Mouse (Mus musculus) liver, embryonic 13.5 days (tissue): ENCODE results near the gene Alg5. TPM values are rescaled to one million over a fixed set of nuclear protein-coding genes. Genes with fewer than 3 reads are reported as not detected.

Source experiments
- ATAC-seq: fragments of 200-750 bp; cut with Nextera tagmentation; 2 replicates; pipeline ENCODE4 v1.8.0; 2017; ENCODE audit warnings: low read depth, mild to moderate bottlenecking, moderate number of reproducible peaks, moderate library complexity
- DNase-seq: peaks from one replicate; pipeline ENCODE4 v3.0.0; 2022
- H3K27ac ChIP-seq: fragments of 300-500 bp; sonication (generic); 2 replicates; pipeline ENCODE4 v1.5.1; 2015; ENCODE audit warnings: moderate library complexity, mild to moderate bottlenecking, inconsistent platforms
- H3K27me3 ChIP-seq: fragments of 300-500 bp; sonication (generic); 2 replicates; pipeline ENCODE4 v1.6.1; 2015; ENCODE audit warnings: mild to moderate bottlenecking, inconsistent platforms
- H3K36me3 ChIP-seq: fragments of 300-500 bp; sonication (generic); 2 replicates; pipeline ENCODE4 v1.6.1; 2015; ENCODE audit warnings: mild to moderate bottlenecking, inconsistent platforms
- H3K4me1 ChIP-seq: fragments of 300-500 bp; sonication (generic); replicated peaks from 2 replicates; pipeline ENCODE4 v1.6.1; 2015; ENCODE audit warnings: inconsistent platforms
- H3K4me2 ChIP-seq: fragments of 300-500 bp; sonication (generic); 2 replicates; pipeline ENCODE4 v1.6.1; 2015; ENCODE audit warnings: inconsistent platforms, mild to moderate bottlenecking, moderate library complexity
- H3K4me3 ChIP-seq: fragments of 300-500 bp; sonication (generic); replicated peaks from 2 replicates; pipeline ENCODE4 v1.5.1; 2015; ENCODE audit warnings: mild to moderate bottlenecking, inconsistent platforms
- H3K9ac ChIP-seq: fragments of 300-500 bp; sonication (generic); 2 replicates; pipeline ENCODE4 v1.6.1; 2015; ENCODE audit warnings: mild to moderate bottlenecking, inconsistent platforms
- H3K9me3 ChIP-seq: fragments of 300-500 bp; sonication (generic); replicated peaks from 2 replicates; pipeline ENCODE4 v1.6.1; 2016; ENCODE audit warnings: inconsistent platforms
- WGBS: fragments of 180-500 bp; shearing (Covaris S2); methylation state at CpG from one replicate; pipeline ENCODE4 v1.1.7; 2015; ENCODE audit not compliant: insufficient replicate concordance; 5-methylcytosine and 5-hydroxymethylcytosine counted together
- polyA plus RNA-seq: library from polyadenylated mRNA; unstranded; fragments of >200 nt; fragmentation: Nextera tagmentation; extraction: Ambion mirVana; gene quantifications from 2 replicates; pipeline ENCODE4 v1.2.1, GENCODE M21; 2015

Gene Alg5
- polyA plus RNA-seq, 1 experiment from 2014 or later = 29.8 TPM

DNA sequence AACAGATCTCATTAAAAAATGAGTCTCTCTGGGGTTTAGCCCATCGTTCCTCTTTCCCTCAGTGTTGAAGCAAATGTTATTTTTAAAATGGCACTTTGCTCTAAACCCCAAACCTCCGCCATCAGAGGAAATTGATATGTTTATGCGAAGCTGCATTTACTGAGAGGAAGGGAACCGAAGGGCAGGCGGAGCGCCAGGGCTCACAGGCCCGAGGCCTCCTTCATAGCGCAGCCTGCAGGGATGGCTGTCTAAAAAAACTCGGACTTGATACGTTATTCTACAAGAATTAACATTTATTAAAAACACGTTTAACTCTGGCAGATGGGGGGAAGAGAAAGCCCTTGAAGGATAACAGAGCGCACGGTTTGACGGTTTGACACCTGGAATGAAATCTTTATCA is 30.7 kb downstream of the Alg5 start:
- no peaks in the 10 kb centered on the region for H3K27me3 ChIP-seq
- DNase-seq = no peak
- WGBS = 69% methylated on average over 14 of the region's 14 CpGs
- no peak for ATAC-seq
- no peaks in the 10 kb centered on the region for H3K36me3 ChIP-seq
- no peak overlapping the region for H3K9ac ChIP-seq
- no peak overlapping the region for H3K4me3 ChIP-seq
- no peaks in the 10 kb centered on the region for H3K9me3 ChIP-seq
- H3K4me2 ChIP-seq = no peak overlapping the region
- no peak overlapping the region for H3K27ac ChIP-seq
- H3K4me1 ChIP-seq = peaks cover 4% of the 10 kb centered on the region; the same call in 1 of the 2 replicates

DNA sequence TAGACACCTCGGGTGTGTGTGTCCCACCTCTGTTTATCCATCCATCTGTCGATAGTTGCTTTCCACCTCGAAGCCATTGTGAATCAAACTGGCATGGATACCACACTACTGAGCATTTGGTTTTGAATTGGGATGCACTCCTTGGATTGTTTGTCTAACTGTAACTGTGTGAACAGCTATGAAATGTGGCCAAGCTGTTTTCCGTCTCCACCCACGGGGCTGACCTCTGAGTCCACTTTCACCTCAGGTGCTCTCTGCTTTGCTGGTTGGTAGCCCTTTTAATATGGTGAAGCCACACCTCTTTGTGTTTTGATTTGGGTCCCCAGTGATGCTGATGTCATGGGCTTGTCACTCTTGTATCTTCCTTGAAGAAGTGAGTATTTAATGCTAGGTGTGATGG is 31.5 kb downstream of the Alg5 start:
- Histone ChIP-seq H3K36me3 (no peaks in the 10 kb centered on the region), H3K9me3 (no peaks in the 10 kb centered on the region), H3K4me2 (no peak overlapping the region), H3K27me3 (no peaks in the 10 kb centered on the region), H3K9ac (no peak overlapping the region), H3K4me3 (no peak overlapping the region), H3K27ac (no peak overlapping the region), H3K4me1 (no peaks in the 10 kb centered on the region)
- no peak for DNase-seq
- 69% methylated on average over 5 of the region's 5 CpGs for WGBS
- no peak for ATAC-seq

DNA sequence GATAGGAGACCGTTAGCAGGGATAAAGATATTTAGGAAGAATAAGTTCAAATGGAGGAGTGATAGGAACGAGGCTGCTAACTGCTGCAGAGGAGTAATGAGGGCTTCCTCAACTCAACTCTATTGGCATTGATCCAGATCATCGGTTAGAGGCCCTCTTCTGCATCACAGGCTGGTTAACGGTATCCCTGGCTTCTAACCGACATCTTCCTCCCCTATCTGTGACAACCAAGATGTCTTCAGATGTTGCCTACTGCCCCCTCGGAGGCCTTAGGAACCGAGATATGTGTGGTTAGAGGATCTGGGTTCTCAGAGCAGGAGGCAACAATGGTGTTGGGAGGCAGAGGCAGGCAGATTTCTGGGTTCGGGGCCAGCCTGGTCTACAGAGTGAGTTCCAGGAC is 33.3 kb downstream of the Alg5 start:
- Histone ChIP-seq H3K36me3 (no peaks in the 10 kb centered on the region), H3K9ac (no peak overlapping the region), H3K27me3 (no peaks in the 10 kb centered on the region), H3K27ac (no peak overlapping the region), H3K4me1 (no peaks in the 10 kb centered on the region), H3K9me3 (0 out of 2 replicates have a peak, but pooled peaks cover 3% of the 10 kb centered on the region), H3K4me2 (no peak overlapping the region), H3K4me3 (no peak overlapping the region)
- no peak for ATAC-seq
- WGBS = 68% methylated on average over 8 of the region's 8 CpGs
- no peak for DNase-seq

DNA sequence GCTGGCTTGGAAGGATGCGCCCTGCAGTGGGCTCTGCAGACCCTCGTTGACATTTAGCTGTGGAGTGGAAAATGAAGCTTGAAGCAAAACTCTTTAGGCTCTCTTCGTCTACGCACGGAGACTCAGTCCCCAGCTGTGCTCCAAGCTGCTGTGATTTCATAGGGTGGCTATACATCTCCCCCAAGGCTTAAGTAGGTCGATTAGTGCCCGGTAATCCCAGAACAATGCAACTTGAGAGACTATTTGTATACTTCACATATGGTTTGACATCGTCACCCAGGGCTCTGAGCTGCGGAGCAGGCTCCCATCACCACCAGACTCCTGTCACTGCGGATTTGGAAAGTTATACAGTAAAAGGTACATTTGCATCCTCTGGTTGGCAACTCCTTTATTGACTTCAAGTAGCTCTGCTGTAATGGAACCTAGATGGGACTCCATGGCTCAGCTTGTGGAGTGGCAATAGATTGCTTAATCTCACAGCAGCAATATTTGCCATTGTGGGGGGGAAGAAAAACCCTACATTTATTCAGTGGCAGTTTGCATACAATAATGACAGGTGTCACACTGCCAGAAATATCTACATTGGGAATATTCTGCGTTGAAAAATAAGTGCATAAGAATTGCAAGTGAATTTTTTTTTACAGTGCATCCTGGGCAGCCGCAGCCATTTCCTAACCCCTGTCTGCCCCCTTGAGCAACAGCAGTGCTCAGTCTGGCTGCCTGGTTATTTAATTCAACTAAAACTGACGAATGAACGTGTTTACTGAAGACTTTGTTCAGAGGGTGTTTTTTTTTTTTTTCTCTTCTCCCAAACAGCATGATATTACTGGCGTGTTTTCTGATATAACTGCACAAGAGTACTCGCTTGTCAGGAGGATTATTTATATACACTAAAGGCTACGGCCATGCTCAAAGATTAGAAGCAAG is 34.3 kb downstream of the Alg5 start:
- Histone ChIP-seq H3K4me3 (no peak overlapping the region), H3K9ac (no peak overlapping the region), H3K4me2 (no peak overlapping the region), H3K27me3 (no peaks in the 10 kb centered on the region), H3K27ac (no peak overlapping the region), H3K4me1 (no peaks in the 10 kb centered on the region), H3K9me3 (0 out of 2 replicates have a peak, but pooled peaks cover 4% of the 10 kb centered on the region), H3K36me3 (no peaks in the 10 kb centered on the region)
- ATAC-seq (no peak), DNase-seq (no peak)
- 63% methylated on average over 17 of the region's 17 CpGs for WGBS

DNA sequence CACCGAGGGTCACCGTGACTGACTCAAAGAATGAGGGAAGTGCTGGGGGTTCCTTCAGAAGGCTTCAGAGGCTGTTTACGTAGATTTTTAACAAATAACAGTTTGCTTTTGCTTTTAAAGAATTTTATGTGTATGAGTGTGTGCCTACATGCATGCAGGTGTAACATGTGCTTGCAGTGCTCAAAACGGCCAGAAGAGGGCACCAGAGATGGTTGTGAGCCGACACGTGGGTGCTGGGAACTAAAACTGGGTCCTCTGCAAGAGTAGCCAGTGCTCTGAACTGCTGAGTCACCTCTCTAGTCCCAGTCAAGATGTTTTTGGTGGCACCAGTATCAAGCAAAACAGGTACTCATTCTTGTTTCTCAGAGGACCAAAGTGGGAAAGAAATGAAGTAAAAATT is 38.3 kb downstream of the Alg5 start:
- Histone ChIP-seq H3K36me3 (no peaks in the 10 kb centered on the region), H3K9me3 (0 out of 2 replicates have a peak, but pooled peaks cover 4% of the 10 kb centered on the region), H3K4me1 (no peaks in the 10 kb centered on the region), H3K9ac (no peak overlapping the region), H3K4me3 (no peak overlapping the region), H3K4me2 (no peak overlapping the region), H3K27me3 (no peaks in the 10 kb centered on the region), H3K27ac (no peak overlapping the region)
- no peak for DNase-seq
- 65% methylated on average over 6 of the region's 6 CpGs for WGBS
- ATAC-seq = no peak

DNA sequence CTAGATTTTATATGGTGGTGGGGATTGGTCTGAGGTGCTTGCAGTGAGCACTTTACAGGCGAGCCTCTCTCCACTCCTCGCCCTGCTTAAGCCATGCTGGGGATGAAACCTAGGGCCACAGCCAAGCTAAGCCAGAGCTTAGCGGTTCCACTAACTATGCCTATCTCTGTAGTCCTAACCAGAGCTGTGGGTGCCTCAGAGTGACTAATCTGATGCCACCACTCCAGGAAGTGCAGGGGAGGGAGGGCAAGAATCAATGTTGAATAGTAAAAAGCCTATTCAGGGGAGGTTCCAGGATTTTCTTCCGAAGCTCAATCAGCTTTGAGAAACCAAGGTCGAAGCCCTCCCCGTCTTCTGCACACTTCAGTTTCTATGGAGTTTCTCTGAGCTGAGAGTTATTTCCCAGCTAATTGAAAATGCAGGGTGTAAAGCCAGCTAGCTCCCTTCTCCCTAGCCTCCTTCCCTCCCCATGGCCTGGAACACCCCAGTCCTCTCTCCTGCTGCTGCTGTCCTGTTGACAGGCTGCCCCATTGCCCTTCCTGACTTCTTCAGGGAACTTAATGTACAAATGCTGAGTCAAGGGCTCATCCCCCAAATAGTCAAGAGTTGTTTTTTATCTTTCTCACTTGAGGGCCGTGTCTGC is 40.8 kb downstream of the Alg5 start:
- no peak overlapping the region for H3K4me2 ChIP-seq
- H3K27ac ChIP-seq = no peak overlapping the region
- 0 out of 2 replicates have a peak, but pooled peaks cover 4% of the 10 kb centered on the region for H3K9me3 ChIP-seq
- H3K9ac ChIP-seq = no peak overlapping the region
- no peaks in the 10 kb centered on the region for H3K36me3 ChIP-seq
- H3K4me3 ChIP-seq = no peak overlapping the region
- DNase-seq (no peak), ATAC-seq (no peak)
- H3K27me3 ChIP-seq = no peaks in the 10 kb centered on the region
- WGBS = 43% methylated on average over 7 of the region's 7 CpGs
- no peaks in the 10 kb centered on the region for H3K4me1 ChIP-seq

DNA sequence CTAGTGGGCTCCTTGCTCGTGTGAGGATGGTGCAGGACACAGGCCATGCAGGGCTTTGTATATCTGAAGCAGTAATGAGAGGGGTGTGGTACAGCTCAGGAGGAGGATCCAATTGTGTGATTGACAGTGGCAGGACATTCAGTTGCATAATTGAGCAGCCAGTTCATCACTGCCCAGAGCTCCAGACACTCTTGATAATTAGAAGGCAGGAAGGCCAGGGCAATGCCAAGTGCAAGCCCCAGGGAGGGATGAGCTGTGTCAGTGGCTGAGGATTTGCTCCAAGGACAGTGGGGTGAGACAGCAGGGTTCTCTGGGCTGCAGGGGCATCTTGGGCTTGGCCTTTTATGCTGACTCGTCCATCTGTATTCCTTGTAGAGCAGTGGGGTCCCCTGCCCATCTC is 55.3 kb downstream of the Alg5 start:
- no peak for DNase-seq
- whole genome bisulfite sequencing = 35% methylated on average over 2 of the region's 2 CpGs
- peaks cover 6% of the 10 kb centered on the region; the same call in 1 of the 2 replicates for H3K9me3 ChIP-seq
- no peaks in the 10 kb centered on the region for H3K4me1 ChIP-seq
- no peak overlapping the region for H3K27ac ChIP-seq
- no peak overlapping the region for H3K4me3 ChIP-seq
- H3K36me3 ChIP-seq = no peaks in the 10 kb centered on the region
- H3K27me3 ChIP-seq = no peaks in the 10 kb centered on the region
- no peak for ATAC-seq
- H3K4me2 ChIP-seq = no peak overlapping the region
- H3K9ac ChIP-seq = no peak overlapping the region

DNA sequence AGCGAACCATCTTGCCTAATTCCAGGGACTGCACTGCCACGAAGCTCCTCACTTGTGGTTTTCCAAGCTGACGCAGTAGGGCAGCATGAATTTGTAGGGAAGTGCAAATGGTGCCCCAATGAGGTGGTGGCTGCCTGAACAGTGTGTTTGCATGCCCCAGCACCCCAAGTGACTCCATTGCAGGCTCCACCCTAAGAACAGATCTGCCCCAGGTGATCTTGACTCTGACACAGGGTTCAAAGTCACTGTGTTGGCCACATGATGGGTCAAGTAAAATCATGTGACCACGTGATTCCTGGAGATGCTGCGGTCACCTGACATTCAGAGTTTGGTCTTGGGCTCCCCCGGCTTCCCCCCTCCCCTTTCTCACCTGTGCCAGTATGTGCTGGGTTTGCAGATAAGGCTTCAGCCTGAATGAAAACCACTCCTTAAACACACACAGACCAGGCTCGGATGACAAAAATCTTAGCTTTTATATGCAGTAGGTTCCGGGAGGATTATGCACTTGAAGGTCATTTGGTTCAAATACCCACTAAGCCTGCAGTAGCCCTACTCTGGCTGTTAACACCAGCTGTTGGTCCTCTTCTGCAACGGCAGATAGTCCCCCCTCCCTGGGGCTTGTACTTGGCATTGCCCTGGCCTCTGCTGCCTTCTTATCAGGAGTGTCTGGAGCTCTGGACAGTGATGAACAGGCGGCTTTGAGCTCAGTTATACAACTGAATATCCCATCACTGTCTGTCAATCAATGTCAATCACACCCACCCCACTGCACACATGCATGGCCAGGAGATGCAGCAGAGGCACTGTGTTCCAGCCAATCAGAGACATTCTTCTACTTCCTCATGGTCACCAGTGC is 56.7 kb downstream of the Alg5 start:
- no peaks in the 10 kb centered on the region for H3K36me3 ChIP-seq
- no peaks in the 10 kb centered on the region for H3K27me3 ChIP-seq
- H3K4me3 ChIP-seq = no peak overlapping the region
- H3K4me2 ChIP-seq = no peak overlapping the region
- H3K4me1 ChIP-seq = no peaks in the 10 kb centered on the region
- H3K9ac ChIP-seq = no peak overlapping the region
- peaks cover 6% of the 10 kb centered on the region; the same call in 1 of the 2 replicates for H3K9me3 ChIP-seq
- H3K27ac ChIP-seq = no peak overlapping the region
- 53% methylated on average over 10 of the region's 10 CpGs for WGBS
- ATAC-seq = no peak
- no peak for DNase-seq

DNA sequence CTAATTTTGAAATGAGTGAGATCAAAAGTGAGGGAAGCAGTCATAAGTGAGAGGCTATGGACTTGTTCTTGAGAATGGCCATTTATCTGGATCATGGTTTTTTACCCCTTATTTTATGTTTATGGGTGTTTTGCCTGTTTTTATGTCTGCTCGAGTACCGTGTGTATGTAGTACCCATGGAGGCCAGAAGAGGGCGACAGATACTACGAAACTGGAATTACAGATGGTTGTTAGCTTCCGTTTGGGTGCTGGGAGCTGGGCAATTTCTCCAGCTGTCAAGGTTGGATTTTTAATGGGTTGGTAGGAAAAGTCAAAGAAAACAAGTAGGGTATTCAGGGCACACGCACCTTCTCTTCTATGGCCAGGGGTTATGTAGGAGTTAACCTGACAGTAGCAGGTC is 58.4 kb downstream of the Alg5 start:
- WGBS = 71% methylated on average over 6 of the region's 6 CpGs
- Histone ChIP-seq H3K9ac (no peak overlapping the region), H3K4me3 (no peak overlapping the region), H3K27ac (no peak overlapping the region), H3K36me3 (no peaks in the 10 kb centered on the region), H3K9me3 (peaks cover 6% of the 10 kb centered on the region; the same call in 1 of the 2 replicates), H3K27me3 (no peaks in the 10 kb centered on the region), H3K4me1 (no peaks in the 10 kb centered on the region), H3K4me2 (no peak overlapping the region)
- ATAC-seq = no peak
- DNase-seq = no peak

DNA sequence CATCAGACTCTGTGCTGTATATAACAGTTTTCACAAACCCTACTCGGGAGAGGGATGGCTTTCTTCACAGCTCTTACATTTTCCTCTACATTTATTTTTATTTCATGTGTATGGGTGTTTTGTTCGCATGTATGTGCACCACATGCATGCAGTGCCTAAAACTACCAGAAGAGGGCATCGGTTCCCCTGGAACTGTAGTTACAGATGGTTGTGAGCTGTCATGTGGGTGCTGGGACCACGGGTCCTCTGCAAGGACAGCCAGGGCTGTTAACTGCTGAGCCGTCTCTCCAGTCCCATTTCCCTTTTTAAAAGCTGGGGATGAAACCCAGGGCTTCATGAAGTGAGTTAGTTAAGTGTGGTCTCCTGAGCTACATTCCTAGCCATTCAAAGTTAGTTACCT is 60.0 kb downstream of the Alg5 start:
- DNase-seq (no peak), ATAC-seq (no peak)
- 74% methylated on average over 5 of the region's 5 CpGs for WGBS
- no peaks in the 10 kb centered on the region for H3K36me3 ChIP-seq
- H3K4me2 ChIP-seq = no peak overlapping the region
- no peak overlapping the region for H3K4me3 ChIP-seq
- H3K27ac ChIP-seq = no peak overlapping the region
- H3K27me3 ChIP-seq = no peaks in the 10 kb centered on the region
- H3K9me3 ChIP-seq = peaks cover 6% of the 10 kb centered on the region; the same call in 1 of the 2 replicates
- H3K9ac ChIP-seq = no peak overlapping the region
- H3K4me1 ChIP-seq = no peaks in the 10 kb centered on the region

DNA sequence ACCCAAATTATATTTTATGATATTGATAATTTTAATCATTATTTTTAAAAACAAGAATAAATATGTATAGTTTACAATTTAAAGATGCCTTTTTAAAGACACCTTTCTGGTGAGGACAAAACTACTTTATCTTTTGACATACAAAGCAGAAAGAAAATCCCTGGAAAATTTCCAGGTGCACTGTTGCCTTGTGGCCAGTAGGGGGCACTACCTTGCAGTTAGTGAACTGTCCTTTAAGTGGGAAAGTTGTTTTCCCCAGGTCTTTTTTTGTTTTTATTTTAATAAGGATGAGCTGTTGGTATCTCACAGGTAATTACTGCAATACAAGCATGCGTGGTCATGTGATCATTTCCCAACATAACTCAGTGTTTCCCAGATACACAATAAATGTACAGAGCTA is 60.5 kb downstream of the Alg5 start:
- Histone ChIP-seq H3K9me3 (peaks cover 6% of the 10 kb centered on the region; the same call in 1 of the 2 replicates), H3K27ac (no peak overlapping the region), H3K9ac (no peak overlapping the region), H3K36me3 (no peaks in the 10 kb centered on the region), H3K4me1 (no peaks in the 10 kb centered on the region), H3K27me3 (no peaks in the 10 kb centered on the region), H3K4me3 (no peak overlapping the region), H3K4me2 (no peak overlapping the region)
- 87% methylated on average over 1 of the region's 1 CpGs for WGBS
- DNase-seq (no peak), ATAC-seq (no peak)
